Mouse (Mus musculus) stomach, embryonic 15.5 days (tissue): Measurements from ENCODE around the gene Lpcat2. TPM values are rescaled to one million over a fixed set of nuclear protein-coding genes. Genes with fewer than 3 reads are reported as not detected.
"Not testable (repeated sequence)": the region's sequence is repeated elsewhere in the genome, so short reads cannot be mapped to it uniquely, and the experiment has no call there.

ENCODE experiments used
- ATAC-seq: fragments of 200-750 bp; cut with Nextera tagmentation; 2 replicates; pipeline ENCODE4 v1.8.0; 2017; ENCODE audit warnings: low read depth, moderate number of reproducible peaks, moderate TSS enrichment; ENCODE audit not compliant: insufficient read depth, low FRiP score
- H3K27ac ChIP-seq: fragments of 300-500 bp; sonication (generic); 2 replicates; pipeline ENCODE4 v1.5.1; 2015; ENCODE audit warnings: mild to moderate bottlenecking, inconsistent platforms
- H3K27me3 ChIP-seq: fragments of 300-500 bp; sonication (generic); replicated peaks from 2 replicates; pipeline ENCODE4 v1.6.1; 2015; ENCODE audit warnings: inconsistent platforms
- H3K36me3 ChIP-seq: fragments of 300-500 bp; sonication (generic); 2 replicates; pipeline ENCODE4 v1.6.1; 2015; ENCODE audit warnings: inconsistent platforms
- H3K4me1 ChIP-seq: fragments of 300-500 bp; sonication (generic); 2 replicates; pipeline ENCODE4 v1.6.1; 2015; ENCODE audit warnings: inconsistent platforms
- H3K4me2 ChIP-seq: fragments of 300-500 bp; sonication (generic); 2 replicates; pipeline ENCODE4 v1.6.1; 2015; ENCODE audit warnings: mild to moderate bottlenecking, inconsistent platforms
- H3K4me3 ChIP-seq: fragments of 300-500 bp; sonication (generic); replicated peaks from 2 replicates; pipeline ENCODE4 v1.5.1; 2015; ENCODE audit warnings: inconsistent platforms
- H3K9ac ChIP-seq: fragments of 300-500 bp; sonication (generic); 2 replicates; pipeline ENCODE4 v1.6.1; 2015; ENCODE audit warnings: inconsistent platforms
- H3K9me3 ChIP-seq: fragments of 300-500 bp; sonication (generic); 2 replicates; pipeline ENCODE4 v1.6.1; 2016; ENCODE audit warnings: inconsistent platforms
- WGBS: fragments of 180-500 bp; shearing (Covaris S2); methylation state at CpG from one replicate; pipeline ENCODE4 v1.1.7; 2015; 5-methylcytosine and 5-hydroxymethylcytosine counted together
- polyA plus RNA-seq: library from polyadenylated mRNA; unstranded; fragments of >200 nt; fragmentation: Nextera tagmentation; extraction: Ambion mirVana; gene quantifications from 2 replicates; pipeline ENCODE4 v1.2.1, GENCODE M21; 2015

Gene Lpcat2
- polyA plus RNA-seq, 1 experiment from 2014 or later = 10.4 TPM

- Histone ChIP-seq H3K27ac (no peak overlapping the region), H3K9me3 (no peaks in the 10 kb centered on the region), H3K4me3 (peak overlapping the region; percentile 61), H3K36me3 (no peaks in the 10 kb centered on the region), H3K27me3 (no peaks in the 10 kb centered on the region; the same call in 1 of the 2 replicates), H3K9ac (no peak overlapping the region), H3K4me2 (peak overlapping the region; percentile 88), H3K4me1 (peaks cover 18% of the 10 kb centered on the region; the same call in 1 of the 2 replicates)
- no peak for ATAC-seq
- WGBS = 73% methylated on average over 7 of the region's 7 CpGs
Observed at GRCm38 (mm10) chr8:92856273-92856986, 1.3 kb downstream of the Lpcat2 start.

- Histone ChIP-seq H3K36me3 (no peaks in the 10 kb centered on the region), H3K4me1 (0 out of 2 replicates have a peak, but pooled peaks cover 10% of the 10 kb centered on the region), H3K4me2 (no peak overlapping the region), H3K4me3 (no peak overlapping the region), H3K9ac (no peak overlapping the region), H3K27me3 (no peaks in the 10 kb centered on the region; the same call in 1 of the 2 replicates), H3K27ac (no peak overlapping the region), H3K9me3 (no peaks in the 10 kb centered on the region)
- ATAC-seq = no peak
- WGBS = 86% methylated on average over 14 of the region's 14 CpGs
Observed at GRCm38 (mm10) chr8:92858475-92859182, 3.5 kb downstream of the Lpcat2 start.

- 100% methylated on average over 1 of the region's 1 CpGs for WGBS
Observed at GRCm38 (mm10) chr8:92861977-92862376, 6.8 kb downstream of the Lpcat2 start.

GRCm38 (mm10) chr8:92870281-92870680 lies 15.1 kb downstream of the Lpcat2 start:
- no peak for ATAC-seq
- Histone ChIP-seq H3K36me3 (no peaks in the 10 kb centered on the region), H3K27ac (no peak overlapping the region), H3K9ac (no peak overlapping the region), H3K27me3 (no peaks in the 10 kb centered on the region), H3K4me1 (no peaks in the 10 kb centered on the region), H3K9me3 (no peaks in the 10 kb centered on the region), H3K4me2 (no peak overlapping the region), H3K4me3 (no peak overlapping the region)
- 70% methylated on average over 7 of the region's 7 CpGs for WGBS

More at GRCm38 (mm10) chr8:92861977-92862376, 6.8 kb downstream of the Lpcat2 start:
- no peak overlapping the region for H3K9ac ChIP-seq
- no peak overlapping the region for H3K4me2 ChIP-seq
- no peaks in the 10 kb centered on the region for H3K27me3 ChIP-seq
- no peaks in the 10 kb centered on the region for H3K9me3 ChIP-seq
- H3K36me3 ChIP-seq = no peaks in the 10 kb centered on the region
- no peaks in the 10 kb centered on the region for H3K4me1 ChIP-seq
- no peak overlapping the region for H3K4me3 ChIP-seq
- H3K27ac ChIP-seq = no peak overlapping the region
- ATAC-seq = no peak

- Histone ChIP-seq H3K36me3 (no peaks in the 10 kb centered on the region), H3K4me2 (no peak overlapping the region), H3K9me3 (no peaks in the 10 kb centered on the region), H3K9ac (no peak overlapping the region), H3K4me3 (no peak overlapping the region), H3K27me3 (no peaks in the 10 kb centered on the region), H3K27ac (no peak overlapping the region), H3K4me1 (no peaks in the 10 kb centered on the region)
- ATAC-seq = no peak
- WGBS = 75% methylated on average over 10 of the region's 10 CpGs
Observed at GRCm38 (mm10) chr8:92872063-92872759, 17.1 kb downstream of the Lpcat2 start.

GRCm38 (mm10) chr8:92875795-92876194 lies 20.7 kb downstream of the Lpcat2 start:
- ATAC-seq = no peak
- Histone ChIP-seq H3K4me1 (no peaks in the 10 kb centered on the region), H3K9ac (no peak overlapping the region), H3K27me3 (no peaks in the 10 kb centered on the region), H3K36me3 (no peaks in the 10 kb centered on the region), H3K4me3 (no peak overlapping the region), H3K9me3 (no peaks in the 10 kb centered on the region), H3K4me2 (no peak overlapping the region), H3K27ac (no peak overlapping the region)
- WGBS = 81% methylated on average over 10 of the region's 10 CpGs

- H3K4me3 ChIP-seq = no peak overlapping the region
- H3K4me1 ChIP-seq = no peaks in the 10 kb centered on the region
- no peaks in the 10 kb centered on the region for H3K27me3 ChIP-seq
- H3K9ac ChIP-seq = no peak overlapping the region
- H3K27ac ChIP-seq = no peak overlapping the region
- H3K9me3 ChIP-seq = no peaks in the 10 kb centered on the region
- WGBS = 54% methylated on average over 4 of the region's 4 CpGs
- no peak overlapping the region for H3K4me2 ChIP-seq
- ATAC-seq = no peak
- no peaks in the 10 kb centered on the region for H3K36me3 ChIP-seq
Observed at GRCm38 (mm10) chr8:92881247-92881646, 26.1 kb downstream of the Lpcat2 start.

- no peaks in the 10 kb centered on the region for H3K9me3 ChIP-seq
- no peaks in the 10 kb centered on the region for H3K4me1 ChIP-seq
- H3K4me2 ChIP-seq = no peak overlapping the region
- no peak overlapping the region for H3K9ac ChIP-seq
- 69% methylated on average over 2 of the region's 2 CpGs for WGBS
- ATAC-seq = no peak
- H3K27ac ChIP-seq = no peak overlapping the region
- no peaks in the 10 kb centered on the region for H3K27me3 ChIP-seq
- H3K36me3 ChIP-seq = no peaks in the 10 kb centered on the region
- H3K4me3 ChIP-seq = no peak overlapping the region
Observed at GRCm38 (mm10) chr8:92883771-92884170, 28.6 kb downstream of the Lpcat2 start.

- H3K4me1 ChIP-seq, H3K4me3 ChIP-seq, ATAC-seq, H3K27me3 ChIP-seq, H3K9ac ChIP-seq, H3K36me3 ChIP-seq, H3K27ac ChIP-seq, H3K4me2 ChIP-seq, H3K9me3 ChIP-seq: not testable (repeated sequence)
- WGBS = 57% methylated on average over 3 of the region's 3 CpGs
Observed at GRCm38 (mm10) chr8:92892216-92892615, 37.1 kb downstream of the Lpcat2 start.

- Histone ChIP-seq H3K4me2 (no peak overlapping the region), H3K9me3 (no peaks in the 10 kb centered on the region), H3K4me3 (no peak overlapping the region), H3K36me3 (no peaks in the 10 kb centered on the region), H3K9ac (no peak overlapping the region), H3K27me3 (no peaks in the 10 kb centered on the region), H3K27ac (no peak overlapping the region), H3K4me1 (no peaks in the 10 kb centered on the region)
- 52% methylated on average over 2 of the region's 2 CpGs for WGBS
- no peak for ATAC-seq
Observed at GRCm38 (mm10) chr8:92893870-92894269, 38.7 kb downstream of the Lpcat2 start.

GRCm38 (mm10) chr8:92895053-92895452 lies 39.9 kb downstream of the Lpcat2 start:
- peak overlapping the region; percentile 51; the same call in 1 of the 2 replicates for H3K27ac ChIP-seq
- 76% methylated on average over 7 of the region's 7 CpGs for WGBS
- ATAC-seq = peak; percentile 79

GRCm38 (mm10) chr8:92896056-92896455 lies 40.9 kb downstream of the Lpcat2 start:
- whole genome bisulfite sequencing = 72% methylated on average over 1 of the region's 1 CpGs
- Histone ChIP-seq H3K4me2 (no peak overlapping the region), H3K4me1 (no peaks in the 10 kb centered on the region), H3K9me3 (no peaks in the 10 kb centered on the region), H3K4me3 (no peak overlapping the region), H3K36me3 (no peaks in the 10 kb centered on the region), H3K9ac (no peak overlapping the region), H3K27me3 (no peaks in the 10 kb centered on the region), H3K27ac (no peak overlapping the region)
- ATAC-seq = no peak

More at GRCm38 (mm10) chr8:92895053-92895452, 39.9 kb downstream of the Lpcat2 start:
- Histone ChIP-seq H3K4me2 (no peak overlapping the region), H3K4me3 (no peak overlapping the region), H3K9me3 (no peaks in the 10 kb centered on the region), H3K36me3 (no peaks in the 10 kb centered on the region), H3K27me3 (no peaks in the 10 kb centered on the region), H3K4me1 (no peaks in the 10 kb centered on the region), H3K9ac (no peak overlapping the region)
